In the genomic region with DNA sequence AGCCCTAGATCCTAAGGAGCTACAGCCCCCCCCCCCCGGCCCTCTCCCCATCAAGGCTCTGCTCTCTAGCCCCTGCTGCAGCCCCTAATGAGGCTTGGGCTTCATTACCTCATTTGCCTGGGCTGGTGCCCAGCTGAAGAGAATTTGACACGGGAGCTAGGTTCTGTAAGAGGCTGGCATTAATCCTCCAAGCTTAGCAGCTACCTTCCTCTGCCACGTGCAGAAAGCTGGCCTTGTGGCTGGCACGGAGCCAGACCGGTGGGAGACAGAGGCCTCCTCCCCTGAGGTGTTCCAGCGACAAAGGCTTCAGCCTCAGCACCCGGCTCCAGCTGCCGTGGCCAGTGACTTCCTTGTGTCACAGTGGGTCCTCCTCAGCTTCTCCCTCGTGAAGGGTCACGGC, we compare ENCODE assay signal across 8 mouse cellular contexts.
DNase-seq lines count a peak whose midpoint lies in the region; ATAC-seq and TF ChIP-seq lines count a peak whose summit lies in the region.

No protein-coding gene starts in this region.

- TF ChIP-seq CTCF in brain, embryonic 14.5 days (IDR thresholded peaks at IDR 0.05; ENCODE audit: borderline replicate concordance, extremely low read depth, insufficient read depth, insufficient read length) = no peak

- DNase-seq in kidney, postnatal 10 days = peak; percentile 62
- DNase-seq in brain, embryonic 14.5 days (ENCODE audit: low read depth) = peak; percentile 96
- no peak for DNase-seq in thymus, adult 18-20 months
- DNase-seq in B cell, adult 2 months = no peak

- H3K27ac ChIP-seq in kidney, embryonic 16.5 days (ENCODE audit: low read length) = no peak overlapping the region
- H3K27ac ChIP-seq in forebrain, embryonic 13.5 days = peak overlapping the region; percentile 92
- H3K27ac ChIP-seq in lung, embryonic 16.5 days (ENCODE audit: low read length) = no peak overlapping the region

- TF ChIP-seq POLR2A in brain, embryonic 14.5 days (IDR thresholded peaks at IDR 0.05; ENCODE audit: borderline replicate concordance, extremely low read depth, insufficient read depth, insufficient read length, poor library complexity, severe bottlenecking) = no peak

- H3K9me3 ChIP-seq in kidney, embryonic 16.5 days (ENCODE audit: low read length) = no peaks in the 10 kb centered on the region
- H3K9me3 ChIP-seq in forebrain, embryonic 13.5 days (replicated peaks) = no peaks in the 10 kb centered on the region
- H3K9me3 ChIP-seq in lung, embryonic 16.5 days (ENCODE audit: control insufficient read depth, low read length) = no peaks in the 10 kb centered on the region

- H3K9ac ChIP-seq in kidney, embryonic 16.5 days (replicated peaks; ENCODE audit: low read length) = no peak overlapping the region
- H3K9ac ChIP-seq in forebrain, embryonic 13.5 days = peak overlapping the region; percentile 37; the same call in 1 of the 2 replicates
- H3K9ac ChIP-seq in lung, embryonic 16.5 days (ENCODE audit: low read length) = no peak overlapping the region

- no peaks in the 10 kb centered on the region for H3K27me3 ChIP-seq in kidney, embryonic 16.5 days (ENCODE audit: insufficient read depth, low read length)
- no peaks in the 10 kb centered on the region for H3K27me3 ChIP-seq in forebrain, embryonic 13.5 days
- H3K27me3 ChIP-seq in lung, embryonic 16.5 days (ENCODE audit: control insufficient read depth, insufficient read depth, low read depth, low read length) = no peaks in the 10 kb centered on the region

- no peak overlapping the region for H3K4me2 ChIP-seq in kidney, embryonic 16.5 days (replicated peaks; ENCODE audit: low read depth, low read length)
- H3K4me2 ChIP-seq in forebrain, embryonic 13.5 days = no peak overlapping the region
- H3K4me2 ChIP-seq in lung, embryonic 16.5 days (ENCODE audit: low read depth, low read length) = no peak overlapping the region

- 30% methylated on average over 10 of the region's 10 CpGs for WGBS in kidney, embryonic 16.5 days
- WGBS in forebrain, embryonic 13.5 days = 14% methylated on average over 10 of the region's 10 CpGs
- 36% methylated on average over 10 of the region's 10 CpGs for WGBS in lung, embryonic 16.5 days

- peaks cover 11% of the 10 kb centered on the region; the same call in 1 of the 2 replicates for H3K4me1 ChIP-seq in kidney, embryonic 16.5 days (ENCODE audit: insufficient read depth, low read length)
- H3K4me1 ChIP-seq in forebrain, embryonic 13.5 days = peaks cover 60% of the 10 kb centered on the region
- H3K4me1 ChIP-seq in lung, embryonic 16.5 days (replicated peaks; ENCODE audit: control insufficient read depth, insufficient read depth, low read length) = peaks cover 9% of the 10 kb centered on the region

- ATAC-seq in kidney, embryonic 16.5 days (ENCODE audit: low FRiP score, low TSS enrichment) = no peak
- ATAC-seq in forebrain, embryonic 13.5 days = peak; percentile 86
- ATAC-seq in lung, embryonic 16.5 days (ENCODE audit: low read depth) = peak; percentile 45; the same call in 1 of the 2 replicates
- ATAC-seq in frontal cortex, adult (ENCODE audit: low TSS enrichment) = no peak

- no peak overlapping the region for H3K4me3 ChIP-seq in kidney, embryonic 16.5 days (ENCODE audit: low read length)
- H3K4me3 ChIP-seq in forebrain, embryonic 13.5 days = no peak overlapping the region
- no peak overlapping the region for H3K4me3 ChIP-seq in lung, embryonic 16.5 days (ENCODE audit: low read length)

- H3K36me3 ChIP-seq in kidney, embryonic 16.5 days (ENCODE audit: insufficient read depth, low read length) = no peaks in the 10 kb centered on the region
- no peaks in the 10 kb centered on the region for H3K36me3 ChIP-seq in forebrain, embryonic 13.5 days (ENCODE audit: poor library complexity, severe bottlenecking)
- no peaks in the 10 kb centered on the region for H3K36me3 ChIP-seq in lung, embryonic 16.5 days (ENCODE audit: control insufficient read depth, insufficient read depth, low read length)

Comparison
In these comparisons a context has a peak if more than half of its experiments do, and no peak if none do; other contexts are left out.
1. DNase-seq: peak in kidney, postnatal 10 days (single experiment) and brain, embryonic 14.5 days (single experiment); none in thymus, adult 18-20 months (0 of 2) and B cell, adult 2 months (0 of 2).
2. ATAC-seq: peak in forebrain, embryonic 13.5 days (single experiment) and lung, embryonic 16.5 days (single experiment); none in kidney, embryonic 16.5 days (single experiment) and frontal cortex, adult (single experiment).